Mouse (Mus musculus): ENCODE measurements around the gene Dnajc6. TPM values are rescaled to one million over a fixed set of nuclear protein-coding genes. Genes with fewer than 3 reads are reported as not detected.

Dnajc6 gene
- total RNA-seq, 4 experiments from 2014 or later = 0.07 to 0.29 (median 0.18) TPM

DNA sequence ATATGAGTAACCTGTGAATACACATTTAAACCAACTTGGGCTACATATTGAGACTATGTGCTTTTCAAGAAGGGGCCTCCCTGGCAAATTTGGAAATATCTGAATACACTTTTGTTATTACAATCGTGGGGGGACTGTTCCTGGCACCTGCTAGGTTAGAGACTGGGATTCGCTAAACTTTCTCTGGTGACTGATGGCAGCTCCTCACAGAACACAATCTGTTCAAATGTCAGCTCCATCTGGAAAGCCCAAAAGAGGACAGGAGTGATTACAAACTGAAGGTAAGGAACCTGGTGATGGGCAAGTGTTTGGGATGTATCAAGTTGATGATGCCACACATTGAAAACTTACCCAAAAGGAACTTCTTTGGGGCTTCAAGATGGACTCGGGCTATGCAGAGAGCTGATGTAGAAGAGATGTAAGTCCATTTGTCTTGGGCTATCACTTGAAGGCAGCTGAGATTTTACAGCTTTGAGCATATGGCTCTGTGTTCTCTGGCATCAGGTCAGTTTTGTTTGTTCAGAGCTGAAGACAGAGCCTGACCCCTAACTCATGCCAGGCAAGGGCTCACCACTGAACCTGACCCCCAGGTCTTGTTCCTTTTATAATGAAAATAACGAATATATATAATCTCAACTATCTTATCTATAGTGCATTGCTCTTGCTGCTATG is 68.4 kb downstream of the Dnajc6 start:
- DNase-seq (ENCODE audit: low spot score in 2 of 2) = no peak

DNA sequence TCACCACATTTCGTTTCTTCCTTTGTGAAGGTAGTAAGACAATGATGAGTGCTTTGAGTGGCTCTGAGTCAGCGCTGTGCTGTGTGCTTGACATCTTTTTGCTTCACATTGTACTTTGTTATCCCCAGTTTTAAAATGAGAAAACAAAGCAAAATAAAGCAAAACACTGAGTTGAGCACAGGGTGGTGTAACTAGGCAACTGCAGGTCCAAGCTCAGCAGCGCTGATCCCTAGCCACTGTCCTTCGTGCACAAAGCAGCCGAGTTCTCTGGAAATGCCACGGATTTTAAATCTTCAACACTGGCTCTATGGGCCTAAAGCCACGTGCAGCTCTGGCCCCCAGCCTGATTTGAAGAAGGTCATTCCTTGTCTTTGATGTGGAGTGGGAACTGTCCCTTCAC is 72.6 kb downstream of the Dnajc6 start:
- no peak for DNase-seq (ENCODE audit: low spot score in 2 of 2)

DNA sequence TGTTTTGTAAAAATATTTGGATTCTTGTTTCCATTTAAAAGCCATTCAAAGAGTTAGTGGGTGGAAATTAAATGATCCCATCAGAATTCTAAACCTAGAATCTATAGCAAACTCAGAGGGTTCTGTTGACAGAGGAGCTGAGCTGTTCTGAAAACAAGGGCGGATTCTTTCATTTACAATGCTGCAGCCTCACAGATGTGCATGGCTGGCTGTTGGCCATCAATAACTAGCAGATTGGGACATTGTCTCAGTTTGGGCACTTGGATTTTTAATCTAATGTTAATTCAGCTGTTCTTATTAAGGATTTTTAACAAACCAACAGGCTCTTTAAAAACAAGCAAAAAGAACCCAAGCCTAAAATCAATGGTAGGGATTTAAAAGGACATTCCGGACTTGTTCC is 75.7 kb downstream of the Dnajc6 start:
- DNase-seq (ENCODE audit: low spot score in 2 of 2) = no peak

DNA sequence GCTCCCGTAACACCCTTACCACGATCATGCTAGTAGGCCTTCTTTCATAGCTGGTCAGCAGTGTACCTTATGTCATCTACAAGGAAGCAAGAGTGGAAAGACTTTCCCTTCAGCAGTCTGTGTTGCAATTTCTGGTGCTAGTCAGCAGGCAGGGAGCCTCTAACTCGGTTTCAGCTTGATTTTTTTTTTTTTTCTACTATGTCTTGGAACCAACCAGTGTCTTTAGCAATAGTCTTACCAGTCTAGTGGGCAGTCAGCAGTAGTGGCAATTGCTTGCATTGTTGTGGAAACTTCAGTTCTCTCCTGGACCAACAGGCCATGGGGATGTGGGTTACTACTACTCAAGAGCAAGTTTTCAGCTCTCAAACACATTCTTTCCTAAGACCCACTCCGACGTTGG is 78.9 kb downstream of the Dnajc6 start:
- DNase-seq (ENCODE audit: low spot score in 2 of 2) = no peak

DNA sequence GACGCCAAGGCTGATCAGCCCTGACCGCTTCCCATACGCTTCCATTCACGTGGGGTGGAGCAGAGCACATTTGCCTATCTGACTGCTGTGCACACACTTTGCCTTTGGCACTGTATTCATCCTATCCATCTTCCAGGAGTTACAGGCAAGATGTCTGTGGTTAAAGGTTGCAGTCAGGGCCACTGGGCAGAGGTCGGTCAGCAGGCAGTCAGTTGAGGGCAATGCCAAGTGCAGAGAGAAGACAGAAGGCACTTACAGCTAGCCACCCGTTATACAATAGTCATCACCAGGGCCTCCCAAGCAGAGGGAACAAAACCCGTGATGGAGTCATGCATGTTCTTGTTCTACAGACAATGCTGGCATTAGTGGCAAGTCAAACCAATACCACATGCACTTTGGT is 82.3 kb downstream of the Dnajc6 start:
- no peak for DNase-seq (ENCODE audit: low spot score in 2 of 2)

DNA sequence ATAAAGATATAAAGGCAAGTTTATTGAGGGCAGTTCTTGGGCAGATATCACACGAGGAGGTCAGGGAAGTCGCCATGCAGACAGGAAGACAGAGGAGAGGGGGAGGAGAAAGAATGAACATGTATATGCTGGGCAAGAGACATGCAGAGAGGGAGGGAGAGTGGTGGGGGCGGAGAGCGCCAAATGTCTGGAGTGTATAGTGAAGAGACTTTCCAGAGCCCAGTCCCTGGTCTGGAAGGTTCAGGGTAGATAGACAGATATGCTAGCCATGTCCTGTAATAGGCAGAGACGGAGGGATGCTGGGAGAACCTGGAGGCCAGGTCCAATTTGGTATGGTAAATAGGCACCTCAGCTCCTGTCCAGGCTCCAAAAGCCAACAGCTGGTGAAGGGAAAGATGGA is 83.1 kb downstream of the Dnajc6 start:
- DNase-seq (ENCODE audit: low spot score in 2 of 2) = no peak

DNA sequence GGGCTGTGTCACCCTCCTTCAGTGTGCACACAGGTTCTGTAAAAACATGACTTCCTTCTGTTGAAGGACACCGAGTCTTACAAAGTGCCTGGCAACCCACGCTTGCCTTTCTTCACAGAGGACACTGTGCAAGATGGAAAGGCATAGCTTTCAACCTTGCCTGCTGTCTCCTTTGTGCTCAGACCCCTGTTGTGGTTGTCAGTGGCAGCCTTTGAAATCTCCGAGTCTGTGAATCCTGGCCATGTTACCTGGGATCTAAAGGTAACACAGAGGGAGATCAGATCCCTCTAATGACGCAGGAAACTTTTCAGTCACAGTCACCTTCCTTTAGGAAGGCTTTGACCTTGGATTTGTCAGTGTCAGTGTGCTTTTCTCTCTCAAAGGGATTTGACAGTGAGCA is 84.7 kb downstream of the Dnajc6 start:
- DNase-seq (ENCODE audit: low spot score in 2 of 2) = no peak

DNA sequence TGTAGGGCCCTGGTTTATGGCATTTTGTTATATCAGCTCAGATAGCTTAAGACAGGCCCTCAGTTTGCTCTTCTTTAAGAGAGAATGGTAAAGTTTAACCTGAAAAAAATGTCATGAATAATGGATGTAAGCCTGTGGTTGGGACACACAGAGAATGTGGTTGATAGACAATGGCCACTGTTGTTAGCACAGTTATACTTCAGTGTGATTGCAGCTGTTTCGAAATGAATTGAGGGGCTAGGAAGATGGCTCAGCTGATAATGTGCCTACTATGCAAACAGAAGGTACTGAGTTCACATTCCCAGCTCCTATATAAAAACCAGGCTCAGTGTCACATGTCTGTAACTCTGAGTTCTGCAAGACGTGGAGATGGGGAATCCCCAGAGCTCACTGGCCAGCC is 86.4 kb downstream of the Dnajc6 start:
- no peak for DNase-seq (ENCODE audit: low spot score in 2 of 2)

DNA sequence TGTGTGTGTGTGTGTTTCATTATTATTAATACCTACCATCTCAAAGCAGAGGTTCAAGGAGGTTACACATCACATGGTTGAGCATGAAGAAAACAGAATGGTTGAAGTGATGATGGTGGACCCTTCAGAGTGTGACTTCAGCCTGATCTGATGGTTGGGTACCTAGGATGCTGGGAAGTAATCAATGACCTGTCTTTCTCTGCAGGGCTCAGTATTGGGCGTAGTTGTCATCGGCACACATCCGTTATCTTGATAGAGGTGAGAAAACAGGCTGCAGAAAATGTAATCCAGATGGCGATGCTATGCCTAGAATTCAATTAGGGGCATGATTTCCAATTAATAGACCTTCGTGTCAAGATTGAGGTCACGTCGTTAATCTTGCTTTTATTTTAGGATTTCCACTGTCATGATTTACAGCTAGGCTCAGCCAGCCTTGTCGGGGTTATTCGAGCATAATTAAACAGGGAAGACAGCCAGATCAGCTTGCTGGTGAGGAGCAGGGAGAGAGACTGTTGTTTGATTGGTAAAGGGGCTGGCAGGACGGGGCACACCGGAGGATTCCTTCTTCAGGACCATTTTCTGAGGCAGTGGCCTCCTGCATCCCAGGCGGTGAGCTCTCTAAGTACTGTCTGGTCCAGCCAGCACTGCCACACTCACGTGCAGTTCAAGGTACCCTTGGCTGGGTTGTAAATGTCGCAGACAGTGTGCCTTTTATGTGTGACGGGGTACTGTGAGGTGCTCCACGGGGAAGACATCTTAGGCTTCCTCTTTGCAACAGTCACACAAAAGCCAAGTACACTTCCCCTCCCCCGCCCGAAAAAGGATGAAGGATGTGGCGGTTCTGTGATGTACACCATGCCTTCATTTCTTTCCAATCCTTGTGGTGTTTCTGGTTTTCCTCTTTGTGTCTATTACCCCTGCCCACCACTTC is 88.3 kb downstream of the Dnajc6 start:
- DNase-seq (ENCODE audit: low spot score in 2 of 2) = no peak

DNA sequence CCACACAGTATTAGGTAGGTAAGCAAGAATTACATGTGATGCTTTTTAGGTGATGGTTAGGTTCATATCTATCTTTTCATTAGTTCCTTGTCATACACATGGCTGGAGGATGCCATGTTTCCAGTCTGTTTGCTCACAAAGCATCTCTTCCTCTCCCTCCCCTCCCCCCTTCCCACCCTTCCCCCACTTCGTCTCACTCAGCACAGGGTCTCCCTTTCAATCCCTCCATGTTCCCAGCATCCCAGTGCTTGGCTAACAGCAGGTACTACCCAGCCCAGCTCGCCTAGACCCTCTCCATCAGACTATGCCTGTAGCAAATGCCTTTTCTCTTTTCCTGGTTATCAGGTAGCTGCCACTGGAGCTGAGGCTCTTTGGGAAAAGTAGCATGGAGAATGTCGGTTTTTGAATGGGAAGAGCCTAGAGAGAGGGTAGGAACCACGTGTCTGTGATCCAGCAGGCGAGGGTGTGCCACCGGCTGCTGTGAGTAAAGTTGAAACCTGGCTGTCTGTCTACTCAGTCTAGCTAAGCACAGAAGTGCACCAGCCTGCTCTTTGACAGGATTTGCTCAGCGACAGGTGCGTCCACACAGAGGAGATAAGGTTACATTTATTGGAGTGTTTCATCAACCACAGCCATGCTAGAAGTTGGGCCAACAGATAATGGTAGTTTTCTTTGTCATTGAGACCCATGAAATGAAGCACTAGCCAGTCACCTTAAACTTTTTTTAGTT is 89.2 kb downstream of the Dnajc6 start:
- no peak for DNase-seq (ENCODE audit: low spot score in 2 of 2)

DNA sequence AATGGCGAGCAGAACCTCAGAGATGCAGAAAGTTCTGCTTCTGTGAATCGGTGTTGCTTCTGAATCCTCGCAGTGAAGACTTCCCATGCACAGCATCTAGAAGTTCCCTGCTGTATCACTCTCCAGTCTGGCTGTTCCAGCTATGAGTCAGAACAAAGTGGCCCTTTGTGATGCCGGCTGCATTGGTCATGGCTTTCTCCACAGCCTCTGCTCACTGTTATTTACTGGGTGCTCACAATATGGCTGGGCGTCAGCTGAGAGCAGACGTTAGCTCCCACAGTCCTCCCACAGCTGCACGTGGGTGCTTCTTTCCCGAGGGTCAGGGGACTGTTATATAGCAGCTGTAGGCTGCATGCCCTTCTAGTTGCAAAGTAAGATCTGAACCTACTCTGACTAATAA is 92.5 kb downstream of the Dnajc6 start:
- DNase-seq (ENCODE audit: low spot score in 2 of 2) = no peak

DNA sequence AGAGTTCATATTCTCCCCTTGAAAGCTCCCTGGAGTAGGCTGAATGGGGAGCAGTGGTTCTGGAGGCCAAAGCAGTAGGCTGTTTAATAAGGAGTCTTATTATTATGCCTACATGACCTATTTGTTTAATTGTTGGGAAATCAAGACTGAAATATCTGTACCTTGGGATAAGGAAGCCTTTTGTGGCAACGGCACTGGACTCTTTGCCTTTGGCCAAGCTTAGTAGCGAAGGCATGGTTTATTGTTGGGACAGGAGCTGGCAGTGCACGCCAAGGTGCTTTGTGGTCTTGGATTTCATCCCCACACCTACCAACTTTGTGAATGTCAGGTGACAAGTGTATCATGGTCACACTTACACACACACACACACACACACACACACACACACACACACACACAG is 93.3 kb downstream of the Dnajc6 start:
- no peak for DNase-seq (ENCODE audit: low spot score in 2 of 2)

DNA sequence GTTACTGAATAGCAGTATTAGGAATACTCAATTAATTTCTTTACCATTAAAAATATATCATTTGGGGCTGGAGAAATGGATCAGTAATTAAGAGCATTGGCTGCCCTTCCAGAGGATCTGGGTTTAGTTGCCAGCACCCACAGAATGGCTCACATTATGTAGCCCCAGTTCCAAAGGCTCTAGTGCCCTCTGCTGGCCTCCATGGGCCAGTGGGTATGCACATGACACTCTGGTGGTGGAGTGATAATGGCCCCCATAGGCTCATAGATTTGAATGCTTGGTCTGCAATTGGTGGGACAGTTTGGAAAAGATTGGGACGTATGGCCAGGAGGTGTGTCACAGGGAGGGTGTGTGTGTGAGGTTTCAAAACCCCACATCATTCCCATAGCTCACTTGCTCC is 95.0 kb downstream of the Dnajc6 start:
- no peak for DNase-seq (ENCODE audit: low spot score in 2 of 2)

DNA sequence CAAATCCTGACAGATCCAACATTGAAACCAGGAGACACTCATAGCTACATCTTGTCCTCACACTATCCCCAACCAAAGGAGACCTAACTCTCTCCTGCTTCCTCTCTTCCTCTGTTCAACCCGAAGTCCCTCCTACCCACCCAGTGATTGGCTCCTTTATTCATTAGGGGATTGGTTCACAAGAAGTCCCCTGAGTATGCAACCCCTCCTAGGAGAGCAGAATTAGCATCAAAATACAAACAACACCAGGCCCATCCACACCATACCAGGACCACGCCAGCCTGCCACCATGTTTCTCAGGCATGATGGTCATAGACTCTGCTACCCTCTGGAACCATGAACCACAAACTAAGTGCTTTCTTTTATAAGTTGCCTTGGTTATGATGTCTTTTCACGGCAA is 96.0 kb downstream of the Dnajc6 start:
- no peak for DNase-seq (ENCODE audit: low spot score in 2 of 2)

DNA sequence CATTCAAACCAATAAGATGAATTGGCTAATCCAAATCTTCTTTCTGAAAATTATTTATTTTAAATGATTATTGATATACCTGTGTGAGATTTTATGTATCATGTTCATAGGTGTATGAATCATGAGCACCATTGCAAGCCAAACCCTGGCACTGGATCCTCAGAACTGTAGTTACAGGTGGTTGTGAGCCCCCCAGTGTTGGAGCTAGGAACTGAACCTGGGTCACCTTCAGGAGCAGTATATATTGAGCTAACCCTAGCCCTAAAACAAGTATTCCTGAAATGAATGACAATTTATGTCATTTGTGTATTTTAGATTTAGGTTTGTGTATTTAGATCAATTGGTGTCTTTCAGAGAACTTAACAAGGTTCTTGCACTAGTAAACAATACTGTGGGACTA is 105.3 kb downstream of the Dnajc6 start:
- DNase-seq (ENCODE audit: low spot score in 2 of 2) = no peak

DNA sequence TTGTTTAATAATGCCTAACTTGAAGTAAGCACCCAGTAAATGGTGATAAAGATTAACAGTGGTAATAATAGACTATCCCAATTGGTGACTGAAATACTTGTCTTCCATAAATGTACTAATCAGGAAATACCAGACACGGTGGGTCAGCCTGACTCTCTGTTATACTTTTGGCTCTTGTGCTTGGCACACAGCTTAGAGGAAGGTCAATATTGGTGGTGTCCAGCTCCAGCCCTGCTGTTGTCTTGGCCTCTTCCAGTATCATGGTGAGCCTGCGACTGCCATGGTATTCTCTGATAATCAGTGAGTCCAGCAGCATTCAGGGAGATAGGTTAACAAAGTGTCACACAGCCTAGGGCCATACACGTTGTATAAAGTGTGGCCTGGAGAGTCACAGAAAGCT is 107.2 kb downstream of the Dnajc6 start:
- no peak for DNase-seq (ENCODE audit: low spot score in 2 of 2)

DNA sequence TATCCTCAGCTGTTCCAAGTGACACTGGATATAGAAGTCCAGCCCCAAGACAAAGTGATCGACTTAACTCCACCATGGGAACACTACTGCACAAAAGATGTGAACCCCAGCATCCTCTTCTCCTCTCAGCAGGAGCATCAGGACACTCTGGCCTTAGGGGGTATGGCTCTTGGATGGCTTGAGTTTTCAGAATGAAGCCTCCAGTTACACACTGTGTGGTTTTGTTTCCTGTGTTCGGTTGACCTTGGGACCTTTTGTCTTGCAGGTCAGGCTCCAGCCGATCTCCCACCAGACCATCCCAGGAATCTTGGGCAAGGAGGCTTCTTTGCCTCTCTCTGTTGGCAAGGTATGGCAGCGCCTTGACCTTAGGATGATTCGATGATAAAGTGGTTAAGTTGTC is 120.1 kb downstream of the Dnajc6 start:
- no peak for DNase-seq (ENCODE audit: low spot score in 2 of 2)

DNA sequence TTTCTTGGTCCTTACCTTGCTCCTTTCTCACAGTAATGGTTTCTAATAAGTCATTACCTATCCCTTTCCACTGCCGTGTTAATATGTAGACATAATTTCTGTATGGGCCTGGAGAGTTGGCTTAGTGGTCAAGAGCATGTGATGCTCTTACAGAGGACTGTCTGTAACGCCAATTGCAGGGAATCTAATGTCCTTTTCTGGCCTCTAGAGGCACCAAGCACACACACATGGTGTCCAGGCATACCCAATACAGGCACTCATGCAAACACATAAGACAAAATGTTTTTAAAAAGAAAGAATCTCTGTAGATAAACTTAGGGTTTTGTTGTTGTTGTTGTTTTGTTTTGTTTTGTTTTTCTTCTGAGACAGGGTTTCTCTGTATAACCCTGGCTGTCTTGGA is 121.3 kb downstream of the Dnajc6 start:
- DNase-seq (ENCODE audit: low spot score in 2 of 2) = no peak

DNA sequence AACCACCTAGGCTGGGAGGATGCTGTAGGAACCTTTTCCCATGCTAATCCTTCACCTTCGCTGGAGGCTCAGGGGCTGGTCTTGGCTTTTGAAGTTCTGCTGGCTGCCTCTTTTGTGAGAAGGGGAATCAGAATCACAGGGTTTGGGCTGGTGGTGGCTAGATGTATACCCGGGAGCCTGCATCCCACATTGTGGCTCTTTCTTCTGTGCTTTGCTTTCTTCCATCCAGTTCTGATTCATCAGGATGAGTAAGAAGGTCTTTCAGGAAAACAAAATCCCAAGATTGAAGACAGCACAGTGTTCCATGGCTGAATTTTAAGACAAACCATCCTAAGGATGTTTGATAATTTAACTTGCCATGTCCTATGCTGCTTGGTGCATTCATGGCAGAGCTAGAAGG is 123.8 kb downstream of the Dnajc6 start:
- DNase-seq (ENCODE audit: low spot score in 2 of 2) = no peak

DNA sequence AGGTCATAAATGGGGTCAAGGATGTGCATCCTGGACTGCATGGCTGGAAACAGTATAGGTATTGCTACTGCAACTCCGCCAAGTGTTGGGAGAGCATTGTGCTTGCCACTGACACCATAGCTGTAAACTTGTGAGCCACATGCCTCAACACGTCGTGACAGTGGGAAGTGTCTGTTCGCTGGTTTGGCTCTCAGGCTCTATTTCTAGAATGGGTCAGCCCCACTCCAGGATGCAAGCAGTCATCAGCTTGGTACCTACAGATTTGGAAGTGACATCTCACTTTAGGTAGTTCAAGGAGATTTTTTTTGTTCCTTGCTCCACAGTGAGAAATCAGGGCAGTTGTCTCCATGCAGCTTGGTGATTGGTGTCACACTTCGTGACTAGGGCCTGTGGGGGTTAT is 124.8 kb downstream of the Dnajc6 start:
- DNase-seq (ENCODE audit: low spot score in 2 of 2) = no peak

DNA sequence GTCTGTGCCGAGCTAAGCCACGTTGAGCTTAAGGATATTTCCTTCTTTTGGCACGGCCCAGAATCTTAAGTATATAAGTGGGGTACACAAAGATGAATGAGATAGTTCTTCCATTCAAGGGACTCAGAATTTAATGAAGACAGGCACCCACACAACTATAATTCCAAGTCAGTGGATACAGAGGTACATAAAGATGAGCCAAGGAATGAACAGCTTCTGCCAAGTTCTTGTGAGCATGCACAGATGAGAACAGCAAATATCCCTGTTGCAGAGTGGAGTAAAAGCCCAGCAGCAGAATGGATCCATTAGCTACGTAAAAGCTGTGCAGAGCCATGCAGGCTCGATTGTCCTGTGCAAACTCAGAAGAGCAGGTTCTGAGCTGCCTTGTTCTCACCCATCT is 128.8 kb downstream of the Dnajc6 start:
- DNase-seq (ENCODE audit: low spot score in 2 of 2) = no peak

DNA sequence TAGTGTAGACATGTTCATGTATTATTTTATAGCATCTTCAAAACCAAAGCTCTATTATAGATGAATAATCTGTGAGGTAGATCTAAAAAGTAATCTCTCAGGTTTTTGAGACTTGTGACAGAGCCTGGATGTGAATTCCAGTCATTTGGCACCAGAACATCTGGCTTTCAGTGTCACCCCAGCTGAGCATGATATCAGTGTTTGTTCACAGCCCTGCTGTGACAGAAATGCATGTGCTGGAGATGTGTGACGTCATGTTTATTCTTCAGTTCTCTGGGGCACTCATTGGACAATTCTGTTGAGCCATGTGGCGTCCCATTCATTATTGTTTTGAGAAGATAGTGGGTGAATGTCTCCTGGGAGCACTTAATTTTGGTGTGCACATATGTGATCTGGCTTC is 139.1 kb downstream of the Dnajc6 start:
- DNase-seq (ENCODE audit: low spot score in 2 of 2) = no peak

Measured in gastrocnemius, adult 8-10 months (tissue).